Mouse (Mus musculus) urinary bladder, postnatal 10 days (tissue): ENCODE results near the gene Glrx5.

Source experiments
- DNase-seq: peaks from one replicate; pipeline ENCODE4 v3.0.0; 2022; ENCODE audit warnings: low spot score

Gene Glrx5

DNA sequence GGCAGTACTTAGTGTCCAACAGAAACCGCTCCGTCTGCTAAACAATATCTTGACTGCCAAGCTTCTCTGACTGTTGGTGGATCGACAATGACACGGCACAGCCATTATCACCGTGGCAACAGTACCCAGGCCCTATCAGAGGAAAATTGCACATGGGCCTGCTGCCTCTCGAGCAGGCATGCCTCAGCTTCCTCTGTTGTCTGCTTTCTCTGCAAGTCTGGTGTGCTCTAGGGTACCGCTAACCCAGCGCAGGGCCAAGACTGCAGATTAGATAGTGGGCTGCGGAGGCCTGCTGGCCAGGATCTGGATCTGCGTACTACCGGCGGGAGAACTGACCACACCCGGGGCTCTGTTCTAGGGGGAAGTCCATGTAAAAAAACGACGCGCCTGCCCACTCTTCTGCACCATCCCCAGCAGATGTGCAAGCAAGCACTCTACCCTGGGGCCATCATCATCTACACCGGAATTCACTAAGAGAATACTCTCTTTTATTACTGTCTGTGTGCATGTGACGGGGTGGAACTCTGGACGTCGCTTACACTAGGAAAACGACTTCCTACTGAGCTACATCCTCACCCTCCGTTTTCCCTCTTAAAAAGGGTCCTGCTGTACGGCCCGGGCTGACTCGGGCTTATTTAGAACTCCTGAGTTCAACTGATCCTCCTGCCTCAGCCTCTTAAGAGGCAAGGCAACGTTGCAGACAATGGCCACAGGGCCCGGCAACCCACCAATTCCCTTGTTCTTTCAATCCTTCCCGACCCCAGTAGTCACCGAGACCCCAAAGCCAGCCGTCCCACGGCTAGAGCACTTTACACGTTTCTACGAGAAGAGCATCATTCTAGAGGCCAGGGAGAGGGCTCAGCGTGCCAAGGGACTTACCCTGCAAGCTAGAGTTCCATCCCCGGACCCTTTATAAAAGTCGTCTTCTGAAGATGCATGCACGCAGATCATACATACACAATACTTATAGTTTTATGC, 1.1 kb upstream of the Glrx5 start:
- no peak for DNase-seq

DNA sequence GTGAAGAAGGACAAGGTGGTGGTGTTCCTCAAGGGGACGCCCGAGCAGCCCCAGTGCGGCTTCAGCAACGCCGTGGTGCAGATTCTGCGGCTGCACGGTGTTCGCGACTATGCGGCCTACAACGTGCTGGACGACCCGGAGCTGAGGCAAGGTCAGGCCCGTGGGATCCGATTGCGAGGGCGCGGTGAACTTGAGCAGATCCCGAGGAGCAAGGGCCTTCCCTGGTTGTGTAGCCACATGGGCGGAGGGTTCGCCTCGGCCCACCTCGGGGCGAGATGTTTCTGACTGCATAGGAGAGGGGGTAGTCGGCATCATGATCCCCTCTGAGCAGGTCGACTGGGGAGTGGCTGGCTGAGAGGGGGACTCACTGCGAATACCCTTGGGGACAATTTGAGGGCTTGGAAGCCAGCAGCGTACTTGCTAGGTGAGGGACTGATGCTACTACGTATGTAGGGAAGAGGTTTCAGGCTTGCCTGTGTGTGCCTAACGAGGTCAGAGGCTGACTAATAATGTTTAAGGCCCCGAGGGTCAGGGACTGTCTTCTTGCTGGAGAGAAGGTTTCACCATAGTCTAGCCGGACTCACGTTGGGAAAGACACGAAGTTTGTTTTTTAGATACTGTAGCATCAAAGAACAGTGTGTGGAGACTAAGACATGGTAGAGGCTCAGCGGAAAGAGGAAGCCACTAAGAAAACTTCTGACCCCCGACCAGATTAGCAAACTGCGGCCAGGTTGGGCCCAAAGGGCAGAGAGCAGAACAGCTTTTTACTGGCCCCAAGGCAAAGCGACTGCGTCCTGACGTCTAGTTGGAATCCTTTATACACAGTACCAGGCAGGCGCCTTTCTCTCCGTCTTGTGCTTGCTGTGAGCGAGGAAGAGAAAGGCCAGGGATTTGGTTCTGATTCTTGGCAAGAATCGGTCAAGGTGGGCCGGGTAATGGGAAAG, 616 bp downstream of the Glrx5 start:
- no peak for DNase-seq

DNA sequence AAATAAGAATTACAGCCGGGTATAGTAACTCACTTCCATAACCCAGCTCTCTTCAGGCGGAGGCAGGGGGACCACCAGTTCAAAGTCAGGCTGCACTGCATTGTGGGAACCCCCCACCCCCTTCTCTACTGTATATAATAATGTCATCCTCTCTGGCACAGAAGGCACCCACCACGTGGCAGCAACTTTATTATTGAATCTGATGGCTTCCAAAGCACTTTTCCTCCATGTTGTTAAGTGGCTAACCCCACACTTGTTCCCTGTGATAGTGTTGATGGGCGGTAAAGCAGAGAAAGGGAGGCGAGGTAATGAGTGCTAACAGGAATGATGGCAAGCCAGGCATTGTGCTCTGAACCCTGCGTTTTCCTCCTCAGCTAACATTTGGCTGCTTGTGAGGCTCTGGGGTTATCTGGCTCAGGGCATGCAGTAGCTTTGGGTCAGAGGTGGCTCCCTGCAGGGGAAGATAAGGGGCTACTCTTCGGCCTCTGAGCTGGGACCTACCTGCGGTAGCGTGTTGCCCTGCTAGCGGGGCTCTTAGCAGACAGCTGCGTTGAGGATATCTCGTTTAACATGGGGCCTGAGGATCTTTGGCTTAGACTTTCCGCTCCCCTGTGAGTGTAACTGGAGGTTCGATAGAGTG, 1.8 kb downstream of the Glrx5 start:
- no peak for DNase-seq

DNA sequence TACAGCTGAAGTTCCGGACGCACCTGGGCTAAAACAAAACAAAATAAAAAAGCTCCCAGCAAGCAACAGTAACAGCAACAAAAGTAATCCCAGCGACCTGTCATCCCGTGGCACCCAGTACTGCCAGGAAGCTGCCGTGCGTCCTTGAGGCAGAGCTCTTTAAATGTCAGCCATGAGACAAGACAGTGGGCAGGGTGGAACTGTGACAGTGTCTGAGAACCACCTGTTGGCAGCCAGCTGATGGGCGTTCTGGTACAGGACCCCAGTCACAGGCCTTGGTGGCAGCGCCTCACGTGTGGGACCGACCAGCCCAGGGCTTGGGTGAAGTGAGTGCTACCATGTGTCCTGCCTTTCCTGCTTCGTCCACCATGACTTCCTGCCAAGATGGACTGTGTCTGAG, 5.7 kb downstream of the Glrx5 start:
- no peak for DNase-seq

DNA sequence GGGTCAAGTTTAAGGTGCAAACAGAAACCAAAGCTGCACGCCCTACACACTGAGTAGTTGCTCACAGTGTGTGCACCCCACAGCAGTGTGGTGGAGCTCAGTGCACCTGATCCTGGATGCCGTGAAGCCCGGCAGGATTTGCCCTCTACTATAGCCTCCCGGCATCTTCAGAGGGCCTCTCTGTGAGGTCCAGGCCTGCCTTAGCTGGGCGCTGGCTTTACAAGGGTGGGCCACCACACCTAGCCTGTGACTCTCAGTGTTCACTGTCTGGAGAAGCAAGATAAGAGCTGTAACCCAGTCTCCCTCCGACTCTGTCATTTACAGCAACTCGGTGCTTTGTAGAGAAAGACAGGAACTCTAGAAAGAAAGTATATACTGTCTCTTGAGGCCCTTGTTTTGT, 6.4 kb downstream of the Glrx5 start:
- DNase-seq: no peak

DNA sequence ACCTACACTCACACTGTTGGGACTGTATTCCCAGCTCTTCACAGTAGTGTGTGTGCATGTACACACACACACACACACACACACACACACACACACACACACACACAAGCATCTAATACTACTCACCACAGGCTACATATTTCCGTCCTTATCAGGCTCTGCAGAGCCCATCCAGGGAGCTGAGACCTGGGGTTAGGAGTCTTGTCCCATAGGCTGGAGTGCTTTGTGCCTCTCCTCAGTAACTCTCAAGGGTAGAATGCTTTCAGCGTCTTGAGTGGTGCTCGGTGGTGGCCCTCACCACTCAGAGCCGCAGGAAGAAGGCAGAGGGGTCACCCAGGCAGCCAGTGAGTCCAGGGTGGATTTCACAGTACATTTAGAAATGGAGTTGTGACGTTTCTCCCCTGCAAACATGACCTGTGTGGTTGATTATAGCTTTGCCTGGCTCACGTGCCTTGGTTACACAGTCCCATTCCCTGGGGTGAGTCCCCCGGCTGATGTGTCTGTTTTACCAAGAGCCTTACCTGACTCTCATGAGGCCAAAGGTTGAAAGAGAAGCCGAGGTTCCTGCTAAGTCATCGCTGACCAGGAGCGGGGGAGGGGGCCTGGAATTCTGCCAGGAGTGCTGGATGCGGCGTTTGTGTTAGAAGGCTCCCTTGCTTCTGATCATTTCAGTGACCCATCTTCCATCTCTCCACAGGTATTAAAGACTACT, 7.2 kb downstream of the Glrx5 start:
- DNase-seq: no peak

DNA sequence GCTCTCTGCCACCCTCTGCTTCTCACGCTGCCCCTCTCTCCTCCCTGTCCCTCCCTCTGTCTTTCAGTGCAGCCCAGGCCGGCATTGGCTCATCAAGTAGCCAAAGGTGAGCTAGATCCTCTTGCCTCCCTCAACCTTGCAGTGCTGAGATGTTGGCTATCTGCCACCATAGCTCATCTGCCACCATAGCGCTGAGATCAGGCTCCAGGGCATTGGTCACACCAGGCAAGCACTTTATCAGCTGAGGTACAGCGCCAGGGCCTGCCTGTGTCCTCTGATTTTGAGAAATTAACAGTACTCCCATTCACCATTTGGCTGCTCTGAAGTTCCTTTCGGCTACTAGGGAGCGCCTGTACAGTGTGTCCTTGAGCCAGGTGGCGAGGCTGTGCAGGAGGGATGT, 8.5 kb downstream of the Glrx5 start:
- no peak for DNase-seq

DNA sequence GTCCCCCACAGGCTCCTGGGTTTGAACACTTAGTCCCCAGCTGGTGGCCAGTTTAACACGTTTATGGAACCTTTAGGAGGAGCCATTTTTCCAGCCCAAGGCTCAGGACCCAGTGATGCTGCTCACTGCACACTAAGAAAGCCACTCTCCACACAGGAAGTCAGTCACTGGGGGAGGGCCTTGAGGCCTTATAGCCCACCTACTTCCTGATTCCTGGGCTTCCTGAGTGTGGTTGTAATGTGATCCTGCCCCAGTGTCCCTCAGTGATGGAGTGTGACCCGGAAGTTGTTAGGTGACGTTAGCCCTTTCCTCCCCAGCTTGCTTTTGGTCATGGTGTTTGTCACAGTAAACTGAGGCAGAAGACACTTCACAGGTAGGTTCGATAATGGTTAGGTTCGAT, 10.6 kb downstream of the Glrx5 start:
- no peak for DNase-seq

DNA sequence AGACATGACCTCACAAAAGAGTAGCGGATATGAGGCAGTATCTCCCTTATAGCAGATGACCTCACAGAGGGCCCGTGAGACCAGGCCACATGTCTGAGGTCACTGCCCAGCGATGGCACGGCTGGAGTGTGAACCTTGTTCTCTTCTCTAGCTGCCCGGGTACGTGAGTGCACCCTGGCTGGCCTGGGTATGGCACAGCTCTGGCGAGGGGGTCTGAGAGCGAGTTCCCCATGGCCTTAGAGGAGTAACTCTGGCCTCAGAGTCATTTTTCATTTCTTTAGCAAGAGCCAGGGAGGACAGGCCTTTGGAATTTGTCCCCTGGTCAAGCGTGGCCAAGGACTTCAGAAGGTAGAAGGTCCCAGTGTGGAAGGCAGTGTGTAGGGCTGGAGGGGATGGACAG, 12.3 kb downstream of the Glrx5 start:
- DNase-seq: no peak

DNA sequence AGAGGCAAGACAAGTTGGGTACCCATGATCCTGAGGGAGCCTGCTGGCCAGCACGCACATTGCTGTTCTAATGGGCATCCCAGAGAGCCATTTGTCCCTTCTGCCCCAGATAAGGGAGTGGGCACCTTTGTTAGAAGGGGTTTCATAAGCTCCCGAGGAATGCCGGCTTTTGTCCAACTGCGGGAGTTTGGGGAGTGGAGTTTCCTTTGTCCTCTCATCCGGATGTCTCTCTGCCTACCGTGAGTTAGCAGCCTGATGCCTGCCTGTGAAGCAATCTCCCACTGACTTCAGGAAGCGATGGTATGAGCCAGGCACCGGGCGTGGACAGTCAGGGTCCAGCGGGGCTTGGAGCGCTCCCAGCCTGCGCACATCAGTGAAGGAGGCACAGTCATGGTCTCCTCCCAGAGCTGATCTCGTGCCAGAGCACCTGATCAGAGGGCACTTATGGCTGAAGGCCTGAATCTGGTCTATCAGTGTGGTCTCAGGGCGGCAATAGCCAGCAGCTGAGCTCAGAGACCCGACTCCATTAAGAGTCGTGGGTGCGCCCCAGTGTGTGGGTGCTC, 15.9 kb downstream of the Glrx5 start:
- DNase-seq: no peak

DNA sequence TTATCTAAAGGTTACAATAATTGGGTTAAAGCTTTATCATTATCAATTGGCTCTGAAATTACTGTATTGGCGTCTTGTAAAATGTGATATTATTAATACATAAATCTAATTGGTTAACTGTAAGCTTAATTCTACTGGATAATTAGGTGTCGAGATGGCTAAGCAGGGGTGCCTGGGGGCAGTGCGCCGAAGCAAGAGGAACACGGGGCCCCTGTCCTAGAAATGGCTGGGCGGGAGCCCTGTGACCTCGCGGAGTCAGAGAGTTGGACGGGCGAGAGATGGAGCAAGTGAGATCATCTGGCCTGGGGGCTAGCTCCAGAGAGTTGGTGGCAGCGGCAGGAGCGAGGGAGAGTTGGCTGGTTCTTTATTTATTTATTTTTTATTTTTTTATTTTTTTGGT, 17.3 kb downstream of the Glrx5 start:
- no peak for DNase-seq

DNA sequence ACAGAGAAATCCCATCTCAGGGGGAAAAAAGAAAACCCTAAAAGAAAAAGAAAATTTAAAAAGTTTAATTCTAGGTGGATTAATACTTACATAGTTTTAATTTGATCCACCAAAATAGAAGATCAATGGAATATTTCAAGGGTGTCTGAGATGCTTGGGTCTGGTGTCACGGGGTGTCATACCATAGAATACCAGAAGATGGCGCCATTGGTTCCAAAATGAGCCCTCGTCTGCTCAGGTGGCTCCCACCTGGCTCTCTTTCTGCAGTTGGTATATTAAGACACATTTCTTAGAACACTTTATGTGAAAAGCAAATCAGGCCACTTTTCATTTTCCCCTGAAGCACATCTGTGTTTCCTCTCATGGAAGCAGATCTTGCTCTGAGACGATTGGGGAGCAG, 18.4 kb downstream of the Glrx5 start:
- no peak for DNase-seq

DNA sequence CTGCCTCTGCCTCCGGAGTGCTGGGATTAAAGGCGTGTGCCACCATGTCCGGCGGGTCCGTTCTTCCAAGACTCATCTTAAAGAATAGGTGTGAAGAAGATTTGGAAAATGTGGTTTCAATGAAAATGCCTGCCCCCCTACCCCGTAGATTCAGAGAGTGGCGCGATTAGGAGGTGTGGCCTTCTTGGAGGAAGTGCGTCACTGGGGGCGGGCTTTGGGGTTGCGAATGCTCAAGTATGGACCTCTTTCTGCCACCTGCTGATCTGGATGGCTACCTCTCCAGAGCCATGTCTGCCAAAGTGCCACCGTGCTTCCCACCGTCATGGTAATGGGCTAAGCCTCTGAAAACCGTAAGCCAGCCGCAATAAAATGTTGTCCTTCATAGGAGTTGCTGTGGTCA, 21.6 kb downstream of the Glrx5 start:
- no peak for DNase-seq

DNA sequence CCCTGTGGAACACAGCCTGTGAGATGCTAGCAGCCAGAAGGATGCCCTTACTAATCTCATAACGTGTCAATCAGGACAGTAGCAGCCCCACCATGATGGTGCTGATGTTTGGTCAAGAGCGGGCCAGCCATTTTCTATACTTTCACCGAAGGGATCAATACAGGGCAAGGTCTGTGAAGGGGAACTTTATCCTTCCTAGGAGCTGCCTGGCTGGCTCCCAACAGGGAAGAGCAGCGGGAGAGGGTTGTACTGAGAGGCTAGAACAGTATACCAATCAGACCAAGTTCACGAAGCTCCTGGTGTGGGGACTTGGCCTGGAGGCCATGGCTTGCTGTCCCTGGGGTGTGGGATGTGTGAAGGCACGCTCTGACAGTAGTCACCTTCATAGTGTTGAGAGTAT, 22.8 kb downstream of the Glrx5 start:
- DNase-seq: no peak

DNA sequence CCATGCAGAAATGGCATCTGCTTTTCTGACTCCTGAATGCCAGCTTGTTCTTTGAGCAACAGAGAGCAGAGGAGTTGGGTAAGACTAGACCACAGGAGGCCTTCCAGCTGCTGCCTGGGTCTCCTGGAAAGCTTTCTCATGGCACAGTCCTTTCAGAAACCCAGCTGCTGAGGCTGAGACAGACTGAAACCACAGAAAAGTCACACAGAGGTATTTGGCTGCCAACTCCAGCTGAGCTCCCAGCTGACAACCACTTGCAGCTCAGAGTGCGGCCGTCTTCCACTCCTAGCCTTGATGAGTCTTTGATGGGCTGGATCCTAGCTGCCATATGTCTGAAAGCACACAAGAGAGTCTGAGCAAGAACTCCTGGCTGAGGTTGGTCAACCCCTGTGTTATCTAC, 27.5 kb downstream of the Glrx5 start:
- no peak for DNase-seq

DNA sequence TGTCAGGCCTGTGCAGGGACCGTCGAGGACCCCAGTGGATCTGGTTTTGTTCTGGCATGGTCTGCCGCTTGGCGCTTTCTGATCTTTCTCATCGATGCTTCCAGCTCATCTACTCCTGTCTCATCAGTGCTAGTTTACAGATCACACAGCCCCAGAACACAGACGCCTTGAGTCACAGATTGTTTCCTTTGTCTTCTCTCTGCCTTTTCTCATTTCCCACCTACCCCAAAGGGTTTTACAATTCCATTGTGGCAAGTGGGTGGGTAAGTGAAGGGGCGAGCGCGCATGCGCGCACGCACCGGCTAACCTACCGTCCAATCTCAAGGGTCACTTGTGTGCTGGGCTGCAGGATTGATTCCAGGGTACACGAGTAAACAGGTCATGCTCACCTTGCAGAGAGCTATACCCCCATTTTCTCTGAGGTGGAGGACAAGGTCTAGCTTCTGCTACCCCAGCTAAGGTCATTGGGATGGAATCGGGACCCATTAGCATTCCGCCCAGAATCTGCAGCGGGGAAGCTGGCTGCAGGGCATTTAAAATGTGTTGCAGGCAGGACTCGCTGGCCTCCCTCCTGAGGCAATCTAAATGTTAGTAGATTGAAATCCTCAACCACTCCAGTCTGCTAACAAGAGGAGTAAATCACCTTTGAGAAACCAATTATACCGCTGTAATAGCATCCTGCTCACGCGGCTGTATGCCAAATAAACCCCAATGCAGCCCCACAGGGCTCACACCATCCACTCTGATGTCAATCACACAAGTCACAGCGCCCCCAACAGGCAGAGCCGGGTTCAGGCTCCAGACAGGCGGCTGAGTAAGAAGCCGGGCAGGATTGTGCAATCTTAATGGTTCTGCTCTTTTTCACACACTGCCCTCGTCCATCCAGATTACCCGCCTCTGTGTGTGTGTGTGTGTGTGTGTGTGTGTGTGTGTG, 31.0 kb downstream of the Glrx5 start:
- no peak for DNase-seq

DNA sequence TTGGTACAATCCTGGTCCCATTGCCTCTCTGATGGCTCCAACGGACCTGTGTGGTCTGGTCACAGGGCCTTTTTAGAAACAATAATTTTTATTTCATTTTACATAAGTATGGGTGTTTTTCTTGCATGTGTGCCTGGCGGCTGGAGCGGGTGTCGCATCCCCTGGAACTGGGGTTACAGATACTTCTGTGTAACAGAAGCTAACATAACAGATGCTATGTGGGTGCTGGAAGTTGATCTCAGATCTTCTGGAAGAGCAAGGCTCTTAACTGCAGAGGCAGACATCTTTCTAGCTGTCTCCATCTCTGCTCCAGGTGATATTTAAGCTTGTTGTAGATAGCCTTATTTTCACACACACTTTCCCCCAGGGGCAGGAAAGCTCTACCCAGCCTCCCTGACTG, 31.7 kb downstream of the Glrx5 start:
- DNase-seq: no peak

DNA sequence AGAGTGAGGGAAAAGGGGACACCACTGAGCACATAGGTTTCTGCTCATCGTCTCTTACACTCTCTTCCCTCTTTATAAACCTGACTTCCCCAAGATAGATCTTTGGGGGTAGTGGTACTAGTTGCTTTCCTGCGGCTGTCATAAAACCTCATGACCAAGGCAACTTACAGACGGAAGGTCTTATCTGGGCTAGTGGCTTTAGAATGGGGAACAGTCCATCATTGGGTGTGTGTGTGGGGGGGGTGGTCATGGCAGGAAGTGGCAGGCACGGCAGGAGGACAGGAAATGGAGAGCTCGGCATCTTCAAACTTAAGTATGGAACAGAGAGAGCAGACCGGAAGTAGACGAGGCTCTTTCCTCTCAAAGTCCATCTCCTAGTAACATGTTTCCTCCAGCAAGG, 32.6 kb downstream of the Glrx5 start:
- no peak for DNase-seq

DNA sequence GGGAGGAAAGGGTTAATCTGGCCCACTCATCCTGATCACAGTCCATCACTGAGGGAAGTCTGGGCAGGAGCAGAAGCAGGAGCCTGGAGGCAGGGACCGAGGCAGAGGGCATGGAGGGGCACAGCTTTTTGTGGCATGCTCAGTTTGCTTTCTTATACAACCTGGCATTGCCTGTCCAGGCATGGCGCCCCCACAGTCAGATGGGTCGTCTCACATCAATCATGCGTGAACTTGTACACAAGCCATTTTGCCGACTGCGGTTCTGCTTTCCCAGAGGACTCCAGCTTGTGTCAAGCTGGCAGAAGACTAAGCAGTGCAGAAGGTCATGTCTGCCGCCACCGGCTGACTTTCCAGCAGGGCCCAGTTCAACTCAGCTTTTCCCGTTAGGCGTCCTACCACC, 34.0 kb downstream of the Glrx5 start:
- DNase-seq: no peak

DNA sequence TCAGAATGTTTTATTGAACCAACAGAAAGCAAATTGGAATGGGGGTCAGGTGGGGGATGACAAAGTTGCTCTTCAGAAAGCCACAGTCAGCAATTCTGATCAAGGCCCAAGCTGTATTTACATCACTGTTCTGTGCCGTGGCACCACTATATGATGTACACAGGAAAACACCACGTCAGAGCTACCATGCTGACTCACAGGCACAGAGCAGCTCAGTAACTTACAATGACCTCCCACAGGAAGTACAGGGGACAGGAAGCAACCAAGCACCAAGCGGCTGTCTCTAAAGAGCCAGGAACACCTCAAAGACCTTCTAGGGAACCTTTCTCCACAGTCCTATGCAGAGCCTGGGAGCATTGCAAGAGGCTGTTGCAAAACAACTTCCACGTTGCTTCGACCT, 36.4 kb downstream of the Glrx5 start:
- DNase-seq: no peak
